Mouse (Mus musculus): ENCODE results near the gene Arid5b.

The Arid5b gene

GRCm38 (mm10) chr10:68140871-68141270 lies 137.7 kb downstream of the Arid5b start:
- intact Hi-C loops (cut with DNase I), result loop anchor here (5.0 kb wide), 1 partner anchor 279 kb away; no protein-coding TSS in a partner anchor

DNA sequence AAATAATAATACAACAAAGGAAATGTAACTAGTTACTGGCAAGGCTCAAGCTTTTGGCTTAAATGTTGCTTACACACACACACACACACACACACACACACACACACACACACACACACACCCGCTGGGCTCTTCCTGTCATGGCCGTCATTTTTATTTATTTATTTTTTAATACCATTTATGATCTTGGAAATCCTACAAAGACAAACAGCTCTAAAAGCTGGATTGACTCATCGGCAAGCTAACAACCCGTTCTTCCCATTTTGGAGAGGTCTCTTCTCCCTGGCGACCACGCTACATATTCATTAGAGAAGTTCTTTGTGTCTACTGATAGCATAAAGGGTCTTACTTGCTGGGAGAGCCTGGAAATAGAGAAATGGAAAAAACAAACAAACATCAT lies 138.2 kb downstream of the Arid5b start:
- intact Hi-C loops (cut with DNase I), result loop anchor here (5.0 kb wide), 1 partner anchor 278 kb away; no protein-coding TSS in a partner anchor

DNA sequence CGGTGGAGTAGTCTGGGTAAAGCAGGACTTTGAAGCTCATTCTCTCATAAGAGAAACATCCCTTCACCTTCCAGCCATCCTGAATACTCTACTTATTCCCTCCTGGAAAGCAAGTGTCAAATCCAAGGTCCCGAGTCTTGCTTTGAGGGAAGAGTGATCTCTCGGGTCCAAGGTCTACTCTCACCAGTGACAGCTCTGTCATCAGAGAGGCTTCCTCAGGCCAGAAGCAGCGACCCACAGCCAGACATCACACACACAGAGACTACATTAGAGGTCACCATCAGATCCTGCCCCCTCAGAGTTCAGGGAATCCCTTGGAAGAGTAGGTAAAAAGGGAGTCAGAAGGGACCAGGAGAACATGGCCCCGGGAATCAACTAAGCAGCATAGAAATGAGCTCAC lies 140.4 kb downstream of the Arid5b start:
- intact Hi-C loops (cut with DNase I), result loop anchor here (5.0 kb wide), 1 partner anchor 36 kb away; no protein-coding TSS in a partner anchor

DNA sequence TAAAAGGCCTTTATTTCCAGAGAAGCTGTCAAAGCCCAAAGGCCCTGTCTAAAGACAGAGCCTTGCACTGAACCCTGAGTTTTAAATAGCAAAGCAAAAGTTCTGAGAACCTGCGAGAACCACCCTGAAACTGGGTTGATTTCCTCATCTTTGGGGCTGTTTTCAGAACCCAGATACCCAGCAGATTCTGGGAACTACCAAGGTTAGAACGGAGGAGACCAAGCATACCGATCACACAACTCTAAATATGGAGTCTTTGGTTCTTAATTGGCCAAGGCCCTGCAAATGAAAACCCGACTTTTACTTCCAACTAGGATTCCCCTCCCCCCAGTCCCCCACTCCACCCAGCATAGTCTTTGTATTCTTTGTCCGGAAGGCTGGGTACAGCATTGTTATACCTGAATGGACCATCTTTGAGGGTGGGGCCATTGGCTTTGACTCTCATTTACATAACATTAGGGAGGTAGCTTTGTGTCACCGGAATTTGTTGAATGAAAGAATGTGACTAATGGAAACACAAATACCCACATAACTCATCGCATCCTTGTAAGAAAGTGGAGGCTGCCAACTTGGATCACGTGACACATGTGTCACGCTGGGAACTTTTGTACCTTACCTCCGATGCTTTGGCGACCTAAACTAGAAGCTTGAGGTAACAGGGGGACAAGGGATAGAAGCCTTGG lies 141.2 kb downstream of the Arid5b start:
- intact Hi-C loops (cut with DNase I), result loop anchor here (5.0 kb wide), 1 partner anchor 35 kb away; no protein-coding TSS in a partner anchor

GRCm38 (mm10) chr10:68136480-68137083 lies 142.0 kb downstream of the Arid5b start:
- intact Hi-C loops (cut with DNase I), result loop anchor here (5.0 kb wide), 1 partner anchor 34 kb away; no protein-coding TSS in a partner anchor

DNA sequence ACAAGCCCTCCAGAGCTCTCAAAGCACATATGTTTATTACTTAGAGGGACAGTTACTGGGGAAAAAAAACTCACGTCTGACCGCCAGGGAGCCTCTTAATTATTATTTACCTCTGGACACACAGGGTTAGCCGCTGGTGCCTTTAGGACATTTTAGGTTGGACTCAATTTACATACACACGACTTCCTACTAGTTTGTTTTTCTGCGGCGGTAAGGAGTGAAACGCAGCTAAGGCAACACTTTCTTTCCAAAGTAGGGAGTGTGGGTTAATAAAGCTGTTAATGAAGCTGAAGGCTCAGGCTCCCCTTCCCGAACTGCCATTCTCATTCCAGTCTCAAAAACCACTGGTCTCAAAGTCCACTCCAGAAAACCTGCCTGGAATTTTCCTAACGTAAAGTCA lies 142.5 kb downstream of the Arid5b start:
- intact Hi-C loops (cut with DNase I), result loop anchor here (5.0 kb wide), 1 partner anchor 34 kb away; no protein-coding TSS in a partner anchor

- intact Hi-C loops (cut with DNase I), result loop anchor here (5.0 kb wide), 1 partner anchor 33 kb away; no protein-coding TSS in a partner anchor
These were observed 143.1 kb downstream of the Arid5b start for GRCm38 (mm10) chr10:68135416-68135815.

DNA sequence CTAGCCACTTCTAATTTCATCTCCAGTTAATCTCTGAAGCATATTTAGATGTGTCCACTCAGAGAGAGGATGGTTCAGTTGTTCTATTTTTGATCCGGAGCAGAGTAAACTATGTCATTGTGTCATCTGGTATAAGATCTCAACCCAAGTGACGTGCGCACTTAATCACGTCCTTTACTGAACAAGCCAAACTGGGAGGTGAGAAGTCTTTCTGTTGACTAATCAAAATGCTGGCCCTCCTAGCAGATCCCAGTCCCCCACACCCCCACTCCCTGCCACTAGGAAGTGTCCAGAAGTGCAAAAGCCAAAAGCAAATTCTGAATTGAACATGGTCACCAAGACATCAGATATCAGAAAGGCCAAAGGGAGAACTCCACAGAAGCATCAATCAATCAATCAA lies 144.0 kb downstream of the Arid5b start:
- intact Hi-C loops (cut with DNase I), result no loop called here

- intact Hi-C loops (cut with DNase I), result no loop called here
These were observed 144.5 kb downstream of the Arid5b start for GRCm38 (mm10) chr10:68134071-68134470.

- intact Hi-C loops (cut with DNase I), result no loop called here
These were observed 145.9 kb downstream of the Arid5b start for GRCm38 (mm10) chr10:68132636-68133035.

GRCm38 (mm10) chr10:68132154-68132553 lies 146.4 kb downstream of the Arid5b start:
- intact Hi-C loops (cut with DNase I), result no loop called here

- intact Hi-C loops (cut with DNase I), result no loop called here
These were observed 148.9 kb downstream of the Arid5b start for GRCm38 (mm10) chr10:68129651-68130050.

DNA sequence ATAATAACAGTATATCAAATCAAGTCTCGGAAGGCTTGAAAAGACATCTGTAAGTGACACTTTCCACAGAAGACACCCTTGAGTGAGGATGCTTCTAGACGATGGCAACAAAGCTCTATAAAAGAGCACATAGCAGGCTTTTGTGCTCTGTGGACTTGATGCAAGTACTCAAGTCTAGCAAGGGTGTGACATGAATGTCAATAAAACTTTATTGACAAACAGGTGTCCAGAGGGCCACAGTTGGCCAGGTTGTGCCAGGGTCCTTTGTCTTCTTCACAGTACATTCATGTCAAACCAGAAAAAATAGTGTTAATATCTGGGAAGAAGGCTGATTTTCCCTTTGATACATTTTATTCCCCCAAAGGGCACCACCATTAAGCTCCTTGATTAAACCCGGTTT lies 149.5 kb downstream of the Arid5b start:
- intact Hi-C loops (cut with DNase I), result no loop called here

DNA sequence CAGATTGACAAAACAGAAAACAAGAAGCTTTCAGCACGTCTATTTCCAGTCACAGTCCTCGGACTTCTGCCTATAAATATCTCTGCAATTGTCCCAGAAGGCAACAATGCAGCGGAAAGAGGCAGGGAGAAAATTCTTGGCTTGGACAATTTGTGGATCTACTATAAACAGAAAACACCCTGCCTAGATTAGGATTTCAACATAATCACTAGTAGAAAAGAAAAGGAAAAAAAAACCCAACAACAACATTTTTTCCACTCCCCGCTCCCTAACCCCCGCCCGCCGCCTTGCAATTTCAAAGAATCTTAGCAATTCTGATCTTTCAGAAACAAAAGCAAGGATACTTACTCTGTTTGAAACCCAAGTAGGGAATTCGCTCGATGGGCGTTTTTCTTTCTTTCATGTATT lies 150.1 kb downstream of the Arid5b start:
- intact Hi-C loops (cut with DNase I), result no loop called here

GRCm38 (mm10) chr10:68127604-68128256 lies 150.8 kb downstream of the Arid5b start:
- intact Hi-C loops (cut with DNase I), result no loop called here

DNA sequence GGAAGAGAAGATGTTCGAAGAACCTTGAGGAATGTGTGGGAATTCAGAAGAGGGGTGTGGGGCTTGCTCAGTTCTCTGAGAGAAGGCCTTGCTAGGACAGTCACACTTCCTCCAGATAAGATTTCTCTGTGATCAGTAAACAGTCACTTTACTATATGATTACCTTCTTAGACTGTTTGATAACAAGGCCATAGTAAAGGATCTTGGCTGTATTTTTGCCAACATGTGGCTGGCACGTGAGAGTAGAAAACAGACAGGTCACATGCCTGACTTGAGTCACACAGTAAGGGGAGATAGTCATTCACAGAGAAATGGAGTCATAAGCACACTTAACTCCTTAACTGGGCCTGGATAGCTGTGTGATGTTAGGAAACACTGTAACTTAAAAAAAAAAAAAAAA lies 151.4 kb downstream of the Arid5b start:
- intact Hi-C loops (cut with DNase I), result no loop called here

GRCm38 (mm10) chr10:68126551-68126950 lies 152.0 kb downstream of the Arid5b start:
- intact Hi-C loops (cut with DNase I), result no loop called here

GRCm38 (mm10) chr10:68125919-68126550 lies 152.5 kb downstream of the Arid5b start:
- intact Hi-C loops (cut with DNase I), result no loop called here

GRCm38 (mm10) chr10:68124985-68125384 lies 153.6 kb downstream of the Arid5b start:
- intact Hi-C loops (cut with DNase I), result no loop called here

DNA sequence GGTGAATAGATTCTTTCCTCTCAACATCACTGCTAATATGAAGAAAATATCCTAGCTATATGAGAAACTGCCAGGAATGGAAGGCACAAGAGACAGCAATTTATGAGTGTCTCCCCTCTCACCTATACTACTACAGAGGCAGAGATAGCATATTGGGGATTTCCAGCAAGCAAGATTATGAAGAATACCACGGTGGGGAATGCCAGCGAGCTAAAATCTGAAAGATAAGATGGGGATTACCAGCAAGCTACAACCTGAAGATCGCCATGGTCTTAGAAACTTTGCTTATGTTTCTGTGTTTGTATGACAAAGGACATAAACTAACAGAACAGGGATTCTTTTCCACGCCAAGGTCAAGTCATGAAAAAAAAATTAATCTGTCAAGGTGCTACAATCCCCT lies 155.1 kb downstream of the Arid5b start:
- intact Hi-C loops (cut with DNase I), result no loop called here

DNA sequence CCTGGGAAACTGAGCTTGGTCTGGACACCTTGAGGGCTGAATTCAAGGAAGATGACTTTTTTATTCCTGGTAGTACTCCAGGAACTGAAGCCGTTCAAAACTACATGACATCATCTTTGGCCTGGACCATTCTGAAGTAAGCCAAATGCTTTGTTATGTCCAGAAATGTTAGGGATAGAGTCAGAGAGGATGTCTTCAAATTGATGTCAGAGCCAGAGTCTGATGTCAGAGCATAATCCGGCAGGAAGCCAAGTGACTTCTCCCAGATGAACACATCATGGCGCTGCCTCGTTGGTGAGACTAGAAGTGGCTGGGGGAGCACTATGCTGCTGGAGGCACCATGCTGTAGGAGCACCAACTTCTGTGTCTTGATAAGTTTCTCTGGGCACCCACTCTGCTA lies 156.6 kb downstream of the Arid5b start:
- intact Hi-C loops (cut with DNase I), result no loop called here

- intact Hi-C loops (cut with DNase I), result no loop called here
These were observed 157.3 kb downstream of the Arid5b start for GRCm38 (mm10) chr10:68121251-68121650.

Data from adrenal gland (tissue).